Mouse (Mus musculus) urinary bladder, postnatal 0 days (tissue): ENCODE data around the gene Il17ra. TPM values are rescaled to one million over a fixed set of nuclear protein-coding genes. Genes with fewer than 3 reads are reported as not detected.

Source experiments
- polyA plus RNA-seq: library from polyadenylated mRNA; unstranded; fragments of >200 nt; fragmentation: Nextera tagmentation; extraction: Ambion mirVana; gene quantifications from 2 replicates; pipeline ENCODE4 v1.2.1, GENCODE M21; 2015

Il17ra gene
- polyA plus RNA-seq = 3.8 and 6.6 TPM in 2 replicates

GRCm38 (mm10) chr6:120463086-120463871 is at the start of gene Il17ra:
Gene Il17ra (plus strand): TSS chr6:120463247.

GRCm38 (mm10) chr6:120493374-120494181 is 30.5 kb downstream of the Il17ra start, which contains the start of gene Tmem121b:
Gene Tmem121b (minus strand): TSS chr6:120493807.

GRCm38 (mm10) chr6:120531020-120531965 is 68.2 kb downstream of the Il17ra start, which contains the start of gene Hdhd5:
Gene Hdhd5 (minus strand): TSS chr6:120531319.

Other genes with a start within 250 kb of the Il17ra start
- not detected in 2 replicates for gene D330020A13Rik, start 168.9 kb upstream of the Il17ra start, polyA plus RNA-seq
- gene B4galnt3, start 168.7 kb upstream of the Il17ra start, polyA plus RNA-seq = 0.06 and 0.13 TPM in 2 replicates
- gene Kdm5a, start 99.1 kb upstream of the Il17ra start, polyA plus RNA-seq = 19.7 and 23.2 TPM in 2 replicates
- 9.3 and 9.4 TPM in 2 replicates for gene Ccdc77, start 98.9 kb upstream of the Il17ra start, polyA plus RNA-seq
- not detected in 2 replicates for gene Tmem121b, start 30.6 kb downstream of the Il17ra start, polyA plus RNA-seq
- gene Hdhd5, start 68.1 kb downstream of the Il17ra start, polyA plus RNA-seq = 7.9 and 8.1 TPM in 2 replicates
- 0.22 and 0.36 TPM in 2 replicates for gene Cecr2, start 203.1 kb downstream of the Il17ra start, polyA plus RNA-seq